Mouse (Mus musculus) CH12.LX (cell line): ENCODE data around the gene Fam227b. TPM values are rescaled to one million over a fixed set of nuclear protein-coding genes. Genes with fewer than 3 reads are reported as not detected.

Experiments
- DNase-seq: peaks from one replicate; pipeline ENCODE4 v3.0.0-alpha.2; 2013; ENCODE audit errors: extremely low read depth
- H3K27ac ChIP-seq: 2 replicates; pipeline ENCODE4 v1.5.1; 2012; ENCODE audit warnings: low read depth, mild to moderate bottlenecking, control low read depth, moderate library complexity; ENCODE audit not compliant: insufficient read depth
- H3K27me3 ChIP-seq: replicated peaks from 2 replicates; pipeline ENCODE3; 2012; ENCODE audit warnings: inconsistent platforms
- H3K36me3 ChIP-seq, 2 experiments: replicated peaks in 1 of 2; 2 replicates each; pipeline versions ENCODE3 to v1.6.1; 2012; ENCODE audit warnings: inconsistent platforms in 1 of 2, low read length in 1 of 2, mild to moderate bottlenecking in 1 of 2, mixed read lengths in 1 of 2, moderate library complexity in 1 of 2; ENCODE audit not compliant: control insufficient read depth in 1 of 2, insufficient read depth in 1 of 2
- H3K4me1 ChIP-seq, 2 experiments: 2 replicates each; pipeline ENCODE4 v1.6.1; 2012; ENCODE audit warnings: inconsistent platforms in 1 of 2, moderate library complexity in 1 of 2; ENCODE audit not compliant: insufficient read depth in 2 of 2, control insufficient read depth in 1 of 2
- H3K4me2 ChIP-seq: 2 replicates; pipeline ENCODE4 v1.6.1; 2012; ENCODE audit warnings: low read depth, mild to moderate bottlenecking, control low read depth; ENCODE audit not compliant: poor library complexity, insufficient read depth, severe bottlenecking
- H3K4me3 ChIP-seq, 3 experiments: fragments of 150-350 bp in 1 of 3; sonication (generic) in 1 of 3; replicated peaks in 1 of 3; 2 replicates each; pipeline versions ENCODE3 to v1.5.1; 2011 to 2012; ENCODE audit warnings: low read depth in 2 of 3, low read length in 2 of 3, mild to moderate bottlenecking in 2 of 3, moderate library complexity in 2 of 3, control low read depth in 1 of 3, improper control_type of control experiment in 1 of 3, inconsistent platforms in 1 of 3, mixed read lengths in 1 of 3; ENCODE audit not compliant: poor library complexity in 1 of 3
- H3K79me2 ChIP-seq: replicated peaks from 2 replicates; pipeline ENCODE4 v1.6.1; 2012; ENCODE audit warnings: mild to moderate bottlenecking, moderate library complexity; ENCODE audit not compliant: control insufficient read depth, poor library complexity, insufficient read depth, severe bottlenecking; ENCODE audit errors: extremely low read depth
- H3K9ac ChIP-seq: 2 replicates; pipeline ENCODE4 v1.6.1; 2012; ENCODE audit warnings: low read depth, mild to moderate bottlenecking, control low read depth, moderate library complexity; ENCODE audit not compliant: insufficient read depth
- H3K9me3 ChIP-seq: replicated peaks from 2 replicates; pipeline ENCODE3; 2012; ENCODE audit warnings: low read length, inconsistent platforms, mixed read lengths
- CHD2 ChIP-seq: IDR thresholded peaks from 2 replicates; pipeline ENCODE4 v1.6.1; 2011; ENCODE audit warnings: low read length, improper control_type of control experiment
- E2F4 ChIP-seq: IDR thresholded peaks from 2 replicates; pipeline ENCODE4 v1.6.1; 2011; ENCODE audit warnings: low read depth, low read length, improper control_type of control experiment; ENCODE audit not compliant: insufficient replicate concordance
- ETS1 ChIP-seq: conservative IDR thresholded peaks from 2 replicates; pipeline ENCODE4 v1.6.1; 2012; ENCODE audit warnings: low read depth, mild to moderate bottlenecking, inconsistent platforms, low read length, improper control_type of control experiment, moderate library complexity
- HCFC1 ChIP-seq: IDR thresholded peaks from 2 replicates; pipeline ENCODE4 v1.6.1; 2012; ENCODE audit warnings: low read depth, mild to moderate bottlenecking, inconsistent platforms, low read length, improper control_type of control experiment
- JUN ChIP-seq: IDR thresholded peaks from 2 replicates; pipeline ENCODE4 v1.6.1; 2011; ENCODE audit warnings: low read depth, mild to moderate bottlenecking, low read length, improper control_type of control experiment, moderate library complexity; ENCODE audit not compliant: insufficient read depth
- KAT2A ChIP-seq: IDR thresholded peaks from 2 replicates; pipeline ENCODE4 v1.6.1; 2012; ENCODE audit warnings: low read length, improper control_type of control experiment, inconsistent platforms; ENCODE audit not compliant: insufficient replicate concordance
- MAFK ChIP-seq: IDR thresholded peaks from 2 replicates; pipeline ENCODE4 v1.6.1; 2011; ENCODE audit warnings: low read length, improper control_type of control experiment; ENCODE audit not compliant: insufficient replicate concordance
- NRF1 ChIP-seq: IDR thresholded peaks from 2 replicates; pipeline ENCODE4 v1.6.1; 2014; ENCODE audit warnings: low read depth, mild to moderate bottlenecking, inconsistent platforms, low read length, improper control_type of control experiment, moderate library complexity
- PAX5 ChIP-seq: IDR thresholded peaks from 2 replicates; pipeline ENCODE4 v1.6.1; 2012; ENCODE audit warnings: low read length, inconsistent platforms, mixed read lengths
- POLR2A ChIP-seq: IDR thresholded peaks from 2 replicates; pipeline ENCODE4 v1.6.1; 2011; ENCODE audit warnings: low read depth, mild to moderate bottlenecking, improper control_type of control experiment, low read length
- TBP ChIP-seq: conservative IDR thresholded peaks from 2 replicates; pipeline ENCODE4 v1.6.1; 2011; ENCODE audit warnings: low read depth, low read length, improper control_type of control experiment
- TCF12 ChIP-seq: IDR thresholded peaks from 2 replicates; pipeline ENCODE4 v1.6.1; 2014; ENCODE audit warnings: low read depth, mild to moderate bottlenecking, inconsistent platforms, low read length, improper control_type of control experiment
- UBTF ChIP-seq: IDR thresholded peaks from 2 replicates; pipeline ENCODE4 v1.6.1; 2012; ENCODE audit warnings: low read depth, mild to moderate bottlenecking, inconsistent platforms, low read length, improper control_type of control experiment, moderate library complexity
- USF2 ChIP-seq: conservative IDR thresholded peaks from 2 replicates; pipeline ENCODE4 v1.6.1; 2011; ENCODE audit warnings: low read depth, low read length, improper control_type of control experiment
- ZC3H11A ChIP-seq: IDR thresholded peaks from 2 replicates; pipeline ENCODE4 v1.6.1; 2012; ENCODE audit warnings: low read depth, mild to moderate bottlenecking, inconsistent platforms, low read length, improper control_type of control experiment
- ZKSCAN1 ChIP-seq: IDR thresholded peaks from 2 replicates; pipeline ENCODE4 v1.6.1; 2012; ENCODE audit warnings: low read depth, inconsistent platforms, low read length, improper control_type of control experiment, borderline replicate concordance
- ZMIZ1 ChIP-seq: IDR thresholded peaks from 2 replicates; pipeline ENCODE4 v1.6.1; 2012; ENCODE audit warnings: low read depth, mild to moderate bottlenecking, inconsistent platforms, low read length, improper control_type of control experiment
- dilution Hi-C: fragments of 300-500 bp; cut with MboI; formaldehyde crosslinking; loops from 2 replicates; pipeline ENCODE4 v1.14.3; 2020; ENCODE audit warnings: low sequenced_read_pairs; ENCODE audit not compliant: extremely low pct_unique_long_range_greater_than_20kb, extremely low pct_ligation_motif_present
- in situ Hi-C: fragments of 300-500 bp; cut with MboI; formaldehyde crosslinking; loops from 3 replicates; pipeline ENCODE4 v1.14.3; 2019; ENCODE audit warnings: low sequenced_read_pairs, low pct_ligation_motif_present, low pct_unique_long_range_greater_than_20kb, mixed read lengths
- polyA plus RNA-seq: library from polyadenylated mRNA; unstranded; fragments of >175 nt; gene quantifications from 2 replicates; pipeline ENCODE4 v1.2.1, GENCODE M21; 2012; ENCODE audit warnings: low read depth; ENCODE audit not compliant: insufficient read length
- total RNA-seq, 2 experiments: library from RNA; depleted of rRNA; stranded (reverse); fragments of 300-350 nt in 1 of 2; fragments of >200 nt in 1 of 2; gene quantifications; 2 replicates each; pipeline ENCODE4 v1.2.3; 2012 to 2014

Gene Fam227b
- total and polyA plus RNA-seq, 3 experiments: not detected

DNA sequence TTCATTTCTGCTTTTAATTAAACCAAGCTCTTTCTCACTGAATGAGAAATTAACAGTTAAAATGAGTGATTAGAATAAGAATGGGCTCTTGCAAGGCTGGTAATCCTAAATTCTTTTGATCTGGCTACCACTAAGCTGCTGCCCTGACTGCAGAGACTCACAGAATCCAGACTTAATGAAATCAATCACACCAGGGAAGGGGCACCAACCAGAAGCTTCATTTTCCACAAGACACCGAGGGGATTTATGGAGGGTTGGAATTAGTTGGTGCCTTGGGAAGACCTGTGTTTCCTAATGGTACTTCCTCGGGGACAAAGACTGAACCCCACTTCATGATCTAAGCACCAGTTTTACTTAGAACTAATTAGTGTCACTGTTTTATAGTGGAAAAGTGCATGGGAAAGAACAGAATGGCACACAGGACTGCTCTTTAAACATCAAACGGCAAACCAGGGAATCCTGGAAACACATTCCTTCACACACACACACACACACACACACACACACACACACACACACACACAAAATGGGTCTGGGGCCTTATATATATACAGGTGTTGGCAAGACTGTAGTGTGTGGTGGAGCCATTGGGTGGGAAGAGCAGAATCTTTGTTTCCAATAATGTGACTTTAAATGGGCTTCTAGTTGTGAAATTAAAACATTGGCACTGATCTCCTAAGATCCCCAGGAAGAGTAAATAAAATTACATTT, 135.9 kb downstream of the Fam227b start:
- H3K27me3 ChIP-seq: no peaks in the 10 kb centered on the region
- no peaks in the 10 kb centered on the region for H3K9me3 ChIP-seq
- no peaks in the 10 kb centered on the region for H3K36me3 ChIP-seq
- TF ChIP-seq MAFK (no peak), ZKSCAN1 (no peak), CHD2 (no peak), ZC3H11A (no peak), USF2 (no peak), TBP (no peak), TCF12 (no peak), HCFC1 (no peak), JUN (no peak), UBTF (no peak)
- no peak overlapping the region for H3K4me2 ChIP-seq
- no peaks in the 10 kb centered on the region for H3K79me2 ChIP-seq
- dilution Hi-C loops: no loop called here
- DNase-seq: no peak
- H3K9ac ChIP-seq: no peak overlapping the region
- H3K4me3 ChIP-seq: no peak overlapping the region
- no peak overlapping the region for H3K27ac ChIP-seq
- in situ Hi-C loops: no loop called here
- peaks cover 0 to 8% of the 10 kb centered on the region in 2 experiments; a peak in 1 of 4 replicates for H3K4me1 ChIP-seq

DNA sequence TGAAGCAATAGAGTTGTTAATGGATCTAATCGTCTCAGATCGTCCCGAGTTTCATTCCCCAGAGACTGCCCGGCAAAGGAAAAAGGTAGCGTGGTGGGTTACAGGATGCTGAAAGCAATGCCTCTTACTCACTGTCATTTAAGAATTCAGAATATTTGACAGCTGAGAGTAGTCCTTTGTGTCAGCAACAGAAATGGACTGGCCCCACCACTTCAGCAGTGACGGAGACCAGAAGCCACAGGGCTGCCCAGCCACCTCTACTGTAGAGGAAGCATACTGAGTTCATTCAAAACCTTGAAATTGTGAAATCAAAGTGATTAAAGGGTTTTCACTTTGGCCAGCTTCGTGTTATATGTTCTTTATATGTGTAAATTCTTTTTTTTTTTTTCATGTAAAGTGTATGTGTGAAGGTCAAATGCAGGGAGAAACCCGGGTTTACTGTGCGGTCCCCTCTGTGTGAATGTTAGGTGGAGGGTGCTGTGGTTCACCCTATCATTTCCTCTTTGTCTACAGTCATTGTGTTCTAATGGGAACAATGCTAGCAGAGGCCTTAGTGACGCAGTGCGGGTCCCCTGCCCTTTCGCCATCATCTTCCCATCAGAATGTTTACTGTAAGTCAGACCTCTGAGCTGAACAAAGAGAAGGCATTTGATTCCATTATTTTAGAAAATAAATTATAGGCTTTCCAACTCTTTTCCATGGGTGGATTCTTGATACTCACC, 136.7 kb downstream of the Fam227b start:
- peaks cover 0 to 8% of the 10 kb centered on the region in 2 experiments; a peak in 1 of 4 replicates for H3K4me1 ChIP-seq
- H3K4me3 ChIP-seq: no peak overlapping the region
- no peak for TF ChIP-seq ETS1
- no peak for TF ChIP-seq TBP
- no peak for TF ChIP-seq E2F4
- no peak for TF ChIP-seq ZMIZ1
- no peak for TF ChIP-seq TCF12
- TF ChIP-seq POLR2A: no peak
- TF ChIP-seq NRF1: no peak
- TF ChIP-seq USF2: no peak
- TF ChIP-seq PAX5: no peak
- no peak for TF ChIP-seq KAT2A
- H3K27me3 ChIP-seq: no peaks in the 10 kb centered on the region
- no peak overlapping the region for H3K9ac ChIP-seq
- H3K9me3 ChIP-seq: no peaks in the 10 kb centered on the region
- dilution Hi-C loops (no loop called here), in situ Hi-C loops (no loop called here)
- no peaks in the 10 kb centered on the region for H3K79me2 ChIP-seq
- H3K27ac ChIP-seq: no peak overlapping the region
- no peak for DNase-seq
- H3K4me2 ChIP-seq: no peak overlapping the region
- H3K36me3 ChIP-seq: no peaks in the 10 kb centered on the region
